Mouse (Mus musculus) layer of hippocampus, postnatal 36 days (tissue): ENCODE data around the gene Tnip2. TPM values are rescaled to one million over a fixed set of nuclear protein-coding genes. Genes with fewer than 3 reads are reported as not detected.

ENCODE experiments used
- DNase-seq, 2 experiments: peaks; one replicate each; pipeline ENCODE4 v3.0.0; 2022
- total RNA-seq, 2 experiments: library from RNA; stranded (reverse); gene quantifications; 2 replicates each; pipeline ENCODE4 v1.2.3; 2021

Tnip2 gene
- total RNA-seq, 2 experiments from 2014 or later, result 22.5 to 26.3 TPM

DNA sequence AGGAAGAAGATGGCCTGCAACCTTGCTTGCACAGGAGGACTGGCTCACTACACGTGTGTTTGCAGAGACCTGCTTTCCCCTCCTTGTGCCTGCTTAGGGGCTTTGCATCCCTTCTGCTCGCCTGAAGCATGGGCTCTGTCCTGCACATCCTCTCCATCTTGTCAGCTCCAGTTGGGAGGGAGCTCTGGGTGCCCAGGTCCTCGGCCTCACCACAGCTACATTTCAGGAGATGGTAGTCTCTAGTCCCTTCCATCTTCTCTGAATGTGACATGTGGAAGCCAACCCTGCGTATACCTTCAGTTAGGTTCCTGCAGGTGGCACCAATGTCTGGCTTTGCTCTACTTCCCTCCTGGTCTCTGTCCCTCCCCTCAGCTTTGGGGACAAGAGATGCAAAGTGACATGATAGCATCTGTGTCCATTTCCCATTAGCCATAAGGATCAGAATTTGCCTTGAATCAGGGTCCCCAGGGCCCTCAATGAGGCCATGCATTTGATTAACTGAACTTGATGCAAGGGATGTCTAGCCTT, 10.2 kb upstream of the Tnip2 start:
- no peak for DNase-seq

DNA sequence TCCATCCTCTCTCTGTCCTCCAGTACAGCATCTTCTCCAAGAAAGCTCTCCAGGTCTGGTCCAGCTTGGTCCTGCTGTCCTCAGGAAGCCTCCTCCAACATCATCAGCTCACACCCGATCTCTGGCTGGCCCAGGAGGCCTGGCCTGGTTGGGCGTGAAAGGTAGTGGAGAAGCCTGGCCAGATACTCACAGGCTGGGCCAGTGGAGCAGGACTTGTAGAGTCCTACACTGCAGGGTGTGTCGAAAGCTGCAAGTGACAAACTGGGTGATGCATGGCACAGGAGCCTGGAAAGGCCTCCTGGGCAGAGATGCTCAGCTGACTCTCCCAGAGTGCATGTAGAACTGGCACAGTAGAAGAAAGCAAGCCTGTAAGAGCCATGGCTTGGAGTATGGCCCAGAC, 7.5 kb upstream of the Tnip2 start:
- no peak for DNase-seq

DNA sequence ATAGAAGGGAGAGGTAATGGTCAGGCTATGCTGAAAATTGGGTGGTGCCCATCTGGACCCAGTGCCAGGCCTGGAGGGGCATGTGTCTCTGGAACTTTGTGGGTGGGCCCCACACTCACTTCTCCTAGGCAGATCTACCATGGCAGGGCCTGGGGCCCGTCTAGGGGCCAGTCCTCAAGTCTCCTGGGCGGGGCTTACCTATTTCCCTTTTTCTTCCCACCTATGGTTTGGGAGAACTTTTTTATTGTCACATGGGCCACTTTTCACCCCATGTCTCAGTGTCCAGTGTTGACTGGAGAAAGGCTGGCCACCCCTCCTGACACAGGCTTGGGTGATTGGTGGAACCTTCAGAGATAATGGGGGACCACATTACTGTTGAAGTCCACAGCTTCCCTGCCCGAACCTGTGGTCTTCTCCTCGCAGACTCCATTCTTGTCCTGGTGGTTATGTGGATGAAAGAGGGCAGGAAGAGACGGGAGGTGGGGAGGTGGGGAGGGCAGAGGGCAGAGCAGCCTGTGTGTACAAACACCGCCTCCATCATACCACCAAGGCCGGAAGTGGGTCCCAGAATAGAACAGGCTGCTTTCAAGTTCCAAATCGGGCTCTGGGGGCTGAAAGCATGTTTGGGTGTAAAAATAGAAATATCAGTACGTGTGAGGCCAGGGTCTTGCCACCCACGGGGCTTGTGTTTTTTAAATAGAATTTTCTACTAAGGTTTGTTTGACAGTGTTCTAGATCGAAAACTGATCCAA, 6.8 kb upstream of the Tnip2 start:
- DNase-seq, result no peak

DNA sequence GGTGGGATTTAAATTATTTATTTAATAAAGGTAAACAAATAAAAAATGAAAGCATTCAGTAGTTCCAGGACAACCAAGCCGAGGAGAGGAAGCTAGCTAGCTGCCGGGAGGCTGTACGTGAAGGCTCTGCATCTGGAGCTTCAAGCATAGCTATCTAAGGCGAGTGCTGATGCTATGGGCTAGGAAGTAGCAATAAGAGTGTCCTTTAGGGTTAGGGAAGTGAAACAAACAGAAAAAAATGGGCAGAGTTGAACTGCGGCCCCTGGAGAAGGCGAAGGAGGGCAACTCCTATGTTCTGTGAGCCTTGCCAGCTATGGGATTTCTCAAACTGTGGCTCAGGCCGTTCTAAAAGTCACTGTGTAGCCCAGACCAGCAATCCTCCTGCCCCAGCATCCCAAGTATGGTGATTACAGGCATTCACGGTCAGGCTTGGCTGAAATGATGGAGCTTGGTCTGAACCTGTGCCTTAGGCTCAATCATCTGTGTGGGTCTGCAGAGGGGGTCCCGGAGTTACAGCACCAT, 5.7 kb upstream of the Tnip2 start:
- DNase-seq, result no peak

DNA sequence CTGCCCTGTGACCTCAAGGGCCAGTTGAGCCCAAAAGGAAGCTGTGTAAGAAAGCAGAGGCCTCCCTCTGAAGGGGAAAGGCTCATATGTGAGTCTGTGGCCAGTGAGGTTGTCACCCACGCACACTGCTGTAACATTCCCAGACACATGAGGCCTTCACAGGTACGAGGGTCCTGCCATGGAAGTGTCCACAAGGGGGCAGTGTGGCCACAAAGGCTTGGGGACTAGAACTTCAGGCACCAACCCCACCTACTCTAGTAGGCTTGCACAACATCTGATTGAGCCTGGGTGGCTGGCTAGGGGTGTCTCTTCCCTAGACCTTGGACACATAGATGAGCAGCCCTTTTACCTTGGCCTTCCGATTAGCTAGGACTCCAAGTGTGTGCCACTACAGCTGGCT, 4.1 kb upstream of the Tnip2 start:
- DNase-seq, result peak; percentile 59 to 67

DNA sequence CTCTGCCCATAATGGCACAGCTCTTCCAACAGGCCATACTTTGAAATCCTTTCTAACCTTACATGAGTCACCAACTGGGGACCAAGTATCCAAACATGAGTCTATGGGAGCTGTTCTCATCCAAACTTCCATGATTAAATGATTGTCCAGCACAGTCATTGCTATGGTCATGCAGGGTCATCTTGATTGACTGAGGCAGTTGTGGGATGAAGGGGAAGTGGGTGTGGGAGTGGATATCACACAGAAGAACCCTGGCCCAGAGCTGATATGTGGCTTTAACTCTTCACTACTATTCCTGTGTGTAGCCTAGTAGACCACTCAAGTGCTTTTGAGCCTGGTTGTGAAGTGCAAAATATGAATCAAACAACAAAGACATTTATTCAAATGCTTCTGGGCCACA, 1.3 kb upstream of the Tnip2 start:
- no peak for DNase-seq

DNA sequence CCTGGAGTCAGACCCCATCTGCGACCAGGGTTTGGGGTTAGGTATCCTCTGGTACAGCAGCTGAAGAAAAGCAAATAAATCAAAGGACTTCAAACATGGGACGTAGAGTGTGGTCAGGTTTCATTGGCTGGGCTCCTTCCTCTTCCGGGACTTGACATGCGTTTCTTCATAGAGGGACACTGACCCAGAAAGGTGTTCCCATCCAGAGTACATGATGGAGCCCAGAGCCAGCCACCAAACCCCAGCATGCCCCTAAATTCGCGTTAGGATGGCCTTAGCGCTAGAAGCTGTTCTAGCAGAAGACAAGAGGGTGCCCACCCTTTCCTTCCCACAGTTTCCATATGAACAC, 401 bp upstream of the Tnip2 start:
- no peak for DNase-seq

DNA sequence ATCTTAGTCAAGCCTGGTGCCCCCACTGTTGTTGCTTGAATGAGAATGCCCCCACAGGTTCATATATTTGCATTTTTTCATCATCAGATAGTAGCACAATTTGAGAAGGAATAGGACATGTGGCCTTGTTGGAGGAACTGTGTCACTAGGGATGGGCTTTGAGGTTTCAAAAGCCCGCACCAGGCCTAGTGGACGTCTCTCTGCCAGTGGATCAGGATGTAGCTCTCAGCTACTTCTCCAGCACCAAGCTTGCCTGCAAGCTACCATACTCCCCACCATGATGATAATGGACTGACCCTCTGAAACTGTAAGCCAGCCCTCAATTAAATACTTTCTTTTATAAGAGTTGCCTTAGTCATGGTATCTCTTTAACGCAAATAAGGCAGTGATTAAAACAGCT, 1.3 kb downstream of the Tnip2 start:
- no peak for DNase-seq

DNA sequence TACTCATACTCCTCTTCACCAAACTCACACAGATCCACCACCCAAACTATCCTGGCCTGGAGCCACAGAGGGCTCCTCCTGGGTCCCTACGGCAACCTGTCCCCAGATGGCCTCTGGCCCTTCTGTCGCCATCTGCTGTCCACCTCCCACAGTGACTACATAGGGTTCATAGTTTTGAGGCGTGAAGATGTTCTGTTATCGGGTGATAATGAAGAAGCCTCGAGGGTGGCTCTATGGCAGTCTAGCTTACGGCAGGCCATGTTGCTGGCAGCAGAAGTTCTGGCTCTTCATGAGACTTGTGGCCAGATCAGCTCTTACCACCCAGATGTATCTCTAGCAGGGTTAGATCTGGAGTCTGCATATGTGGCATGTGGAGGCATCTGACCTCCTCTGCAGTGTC, 11.0 kb downstream of the Tnip2 start:
- DNase-seq, result no peak

DNA sequence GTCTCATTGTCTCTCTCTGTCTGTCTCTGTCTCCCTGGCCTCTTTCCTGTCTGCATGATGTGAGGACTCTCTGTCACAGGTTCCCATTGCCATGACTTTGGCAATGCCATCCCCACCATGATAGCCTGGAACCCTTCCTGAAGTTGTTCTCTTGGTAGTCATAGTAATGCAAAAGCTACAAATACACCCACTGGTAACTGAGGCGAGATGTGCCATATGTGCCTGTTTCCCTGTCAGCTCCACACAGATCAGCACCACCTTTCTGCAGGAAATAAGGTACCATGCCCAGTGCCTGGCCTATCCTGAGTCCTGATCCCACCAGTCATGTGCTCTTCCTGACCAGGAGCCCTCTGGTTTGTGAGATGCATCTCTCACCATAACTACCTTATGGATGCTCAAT, 11.4 kb downstream of the Tnip2 start:
- peak in 1 of 2 experiments; percentile 29 for DNase-seq

DNA sequence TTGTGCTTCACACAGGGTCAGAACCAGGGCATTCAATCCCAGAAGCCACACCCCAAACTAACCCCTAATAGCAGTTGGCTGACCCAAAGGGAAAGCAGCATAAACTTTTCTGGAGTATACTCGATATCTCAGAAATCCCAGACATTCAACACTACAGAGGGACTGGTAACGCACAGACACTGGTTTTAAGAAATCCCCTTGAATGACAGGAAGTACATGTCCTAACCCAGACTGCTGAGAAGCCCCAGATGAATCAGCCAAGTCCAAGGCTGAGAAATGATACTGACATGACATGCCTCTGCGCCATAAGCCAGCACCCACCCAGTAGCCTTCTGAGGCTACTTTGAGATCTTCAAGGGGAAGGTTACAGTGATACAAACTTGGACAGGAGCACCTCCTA, 12.2 kb downstream of the Tnip2 start:
- no peak for DNase-seq

DNA sequence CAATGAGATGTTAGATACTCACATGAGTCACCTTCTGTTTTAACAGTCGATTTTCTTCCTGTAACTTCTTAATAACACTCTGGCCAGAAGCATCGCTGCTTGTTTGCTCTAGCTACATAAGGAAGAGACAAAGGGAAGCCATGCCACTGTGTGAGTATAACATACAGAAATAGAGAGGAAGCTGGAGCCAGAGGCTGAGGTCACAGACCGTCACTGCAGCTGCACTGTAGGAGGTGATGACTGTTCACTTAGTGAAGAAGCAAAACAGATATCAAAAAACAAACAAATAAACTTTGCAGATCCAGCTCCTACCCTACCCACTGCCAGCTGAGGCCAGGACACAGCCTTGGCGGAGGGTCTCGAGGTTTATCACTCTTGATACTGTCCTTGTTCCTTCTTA, 12.9 kb downstream of the Tnip2 start:
- no peak for DNase-seq

DNA sequence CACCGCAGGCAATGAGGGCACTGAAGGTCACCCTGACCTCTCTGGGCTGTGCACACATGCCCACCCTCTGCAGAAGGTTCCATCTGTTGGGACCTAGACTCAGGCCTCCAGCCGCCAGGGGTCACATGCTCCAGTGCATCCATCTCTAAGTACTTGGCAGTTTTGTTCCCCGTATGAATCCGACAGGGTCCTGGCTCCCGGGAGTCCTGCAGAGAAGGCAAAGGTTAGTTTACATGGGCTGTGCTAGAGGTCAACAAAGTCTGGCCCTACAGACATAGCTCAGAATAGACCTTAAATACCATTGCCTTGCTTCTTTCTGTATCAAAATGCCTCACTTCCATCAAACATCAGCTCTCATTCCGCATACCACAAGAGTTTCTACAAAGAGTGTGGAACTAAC, 17.0 kb downstream of the Tnip2 start:
- no peak for DNase-seq

DNA sequence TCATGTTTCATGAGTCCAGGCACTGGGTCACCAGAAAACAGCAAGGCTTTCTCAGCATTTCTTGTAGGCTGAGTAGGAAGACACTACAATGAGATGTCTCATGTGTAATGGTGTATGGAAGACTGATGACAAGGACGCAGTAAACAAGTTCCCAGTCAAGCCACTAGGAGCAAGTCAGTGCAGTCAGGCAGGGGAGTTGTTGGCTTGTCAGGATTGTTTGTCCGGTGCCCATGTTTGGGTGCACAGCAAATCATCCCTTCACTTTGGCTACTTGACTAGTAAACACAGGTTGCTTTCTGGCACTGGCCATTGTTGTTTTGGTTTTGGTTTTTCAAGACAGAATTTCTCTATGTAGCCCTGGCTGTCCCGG, 24.4 kb downstream of the Tnip2 start:
- no peak for DNase-seq

DNA sequence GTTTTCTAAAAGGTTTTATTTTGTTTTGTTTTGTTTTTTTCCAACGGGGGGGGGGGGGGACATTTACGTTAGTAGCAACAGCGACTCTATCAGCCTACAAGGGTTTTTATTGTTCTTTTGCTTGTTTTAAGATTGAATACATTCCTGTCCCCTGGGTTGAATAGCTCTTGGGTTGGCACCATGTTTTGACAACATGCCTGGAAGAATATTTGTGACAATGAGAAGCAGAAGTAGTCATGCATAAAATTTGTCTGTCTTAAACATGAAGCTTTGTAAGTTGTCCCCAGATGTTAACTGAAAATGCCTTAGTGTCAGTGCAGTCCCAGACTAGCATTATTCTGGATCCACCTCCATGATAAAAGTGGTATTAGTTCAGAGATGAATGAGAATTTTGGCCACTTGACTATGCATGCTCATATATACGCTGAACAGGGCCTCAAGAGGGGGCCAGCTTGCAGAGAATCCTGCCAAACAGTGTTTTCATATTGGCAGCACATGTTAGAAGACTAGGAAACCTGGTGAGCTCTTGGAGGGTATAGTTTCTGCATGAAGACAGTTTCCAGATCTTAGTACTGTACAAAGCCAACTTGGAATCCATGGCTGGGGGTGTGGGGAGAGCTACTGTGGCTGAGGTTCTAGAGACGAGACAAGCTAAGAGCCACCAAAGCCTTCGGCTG, 24.9 kb downstream of the Tnip2 start:
- no peak for DNase-seq

DNA sequence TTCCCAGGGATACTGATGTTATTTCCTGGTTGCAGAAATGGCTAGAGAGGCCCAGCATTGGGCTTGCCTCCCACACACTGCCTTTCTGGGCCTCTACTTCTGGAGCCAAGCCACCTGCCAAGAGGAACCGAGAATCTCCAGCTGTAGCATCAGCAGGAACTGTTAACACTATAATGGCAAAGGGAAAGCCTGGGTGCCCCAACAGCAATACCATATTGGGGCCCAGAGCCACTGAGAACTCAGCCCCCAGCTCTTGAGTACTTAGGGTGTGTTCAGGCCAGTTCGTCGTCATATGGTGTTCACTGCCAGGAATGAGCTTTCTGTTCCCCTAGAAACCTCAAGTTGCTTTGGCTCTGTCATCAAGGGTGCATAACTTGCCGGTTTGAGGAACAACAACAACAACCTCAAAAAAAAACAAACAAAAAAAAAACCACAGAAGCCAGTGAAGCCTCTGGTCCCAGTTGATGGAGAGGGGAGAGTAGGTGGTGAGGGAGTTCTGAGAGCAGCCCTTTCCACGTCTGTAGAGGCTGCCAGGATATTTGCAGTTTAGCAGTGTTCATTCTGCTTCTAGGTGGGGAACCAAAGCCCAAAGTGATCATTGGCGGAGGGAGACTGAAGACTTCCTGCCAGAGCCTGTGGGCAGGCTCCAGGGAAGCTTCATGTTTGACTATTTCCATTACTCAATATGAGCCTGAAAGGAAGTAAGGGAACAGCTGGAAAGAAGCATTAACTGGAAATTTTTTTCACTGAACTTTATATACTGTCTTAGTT, 26.3 kb downstream of the Tnip2 start:
- no peak for DNase-seq

DNA sequence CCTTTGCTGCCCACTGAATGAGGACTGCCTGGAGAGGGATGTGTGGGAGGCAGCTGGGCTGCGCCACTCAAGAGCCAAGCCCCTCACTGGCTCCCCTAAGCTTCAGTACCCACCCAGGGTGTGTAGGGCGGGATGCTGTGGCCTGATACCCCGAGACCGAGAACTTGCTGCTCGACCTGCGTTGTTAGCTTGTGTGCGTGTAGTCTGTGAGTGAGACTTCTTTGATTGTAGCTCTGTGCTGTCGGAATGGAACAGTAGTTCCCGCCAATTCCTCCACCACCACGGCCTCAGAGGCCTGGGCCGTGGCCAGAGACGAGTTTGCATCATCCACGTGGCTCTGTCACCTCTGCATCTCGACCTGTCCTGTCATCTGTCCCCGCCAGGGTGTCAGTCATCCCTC, 28.1 kb downstream of the Tnip2 start:
- DNase-seq, result no peak

DNA sequence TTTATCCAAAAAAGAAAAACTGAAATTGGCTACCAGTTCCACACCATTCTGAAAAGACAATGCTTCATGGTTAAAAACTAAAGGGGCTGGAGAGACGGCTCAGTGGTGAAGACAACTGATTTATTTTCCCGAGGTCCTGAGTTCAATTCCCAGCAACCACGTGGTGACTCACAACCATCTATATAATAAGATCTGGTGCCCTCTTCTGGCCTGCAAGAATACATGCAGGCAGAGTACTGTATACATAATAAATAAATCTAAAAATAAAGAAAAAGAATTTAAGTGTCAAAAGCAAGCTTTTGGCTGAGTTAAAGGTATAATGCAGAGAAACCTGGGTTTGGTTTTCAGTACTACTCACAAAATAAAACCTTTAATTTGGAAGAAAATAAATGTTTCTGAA, 32.9 kb downstream of the Tnip2 start:
- DNase-seq, result no peak

DNA sequence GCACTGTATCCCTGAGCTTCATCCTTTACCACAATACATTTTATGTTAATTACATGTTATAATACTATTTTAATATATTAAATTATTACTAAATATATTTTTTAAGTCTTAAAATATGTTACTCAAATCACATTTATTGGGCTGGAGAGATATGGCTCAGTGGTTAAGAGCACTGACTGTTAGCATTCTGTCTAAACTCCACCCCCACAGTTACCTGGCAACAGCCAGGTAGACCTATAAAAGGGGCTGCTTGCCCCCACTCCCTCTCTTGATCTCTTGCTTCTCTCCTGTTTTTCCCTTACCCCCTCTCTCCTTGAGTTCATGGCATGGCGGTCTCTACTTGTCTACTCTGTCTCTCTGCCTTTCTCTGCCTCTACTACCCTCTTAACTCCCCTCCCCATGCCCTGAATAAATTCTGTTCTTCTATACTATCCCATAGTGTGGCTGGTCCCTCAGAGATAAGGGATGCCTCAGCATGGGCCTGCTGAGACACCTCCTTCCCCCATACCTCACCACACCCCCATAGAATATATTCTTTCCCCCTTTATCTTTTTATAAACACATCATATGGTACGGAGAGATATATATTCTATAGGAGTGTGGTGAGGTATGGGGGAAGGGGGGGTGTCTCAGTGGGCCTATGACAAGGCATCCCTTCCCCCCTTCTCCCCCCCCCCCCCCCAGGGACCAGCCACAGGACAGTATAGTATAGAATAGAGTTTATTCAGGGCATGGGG, 45.6 kb downstream of the Tnip2 start:
- no peak for DNase-seq

DNA sequence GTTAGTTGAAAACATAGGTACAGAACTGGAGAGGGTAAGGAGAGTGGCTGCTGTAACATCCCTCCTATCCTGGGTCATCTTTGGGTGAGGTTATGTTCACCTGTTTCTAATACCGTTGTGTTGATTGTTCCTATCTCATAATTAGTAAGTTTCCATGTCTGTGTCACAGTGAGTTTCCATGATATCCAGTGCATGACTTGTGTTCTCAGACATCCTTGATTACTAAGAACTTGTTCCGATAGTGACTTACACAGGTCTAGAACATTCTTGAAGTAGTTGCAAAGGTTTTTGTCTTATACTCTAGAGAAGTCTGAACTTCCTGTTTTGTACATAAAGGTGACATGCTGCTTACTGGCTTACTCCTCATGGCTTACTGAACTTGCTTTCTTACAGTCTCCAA, 47.1 kb downstream of the Tnip2 start:
- no peak for DNase-seq

DNA sequence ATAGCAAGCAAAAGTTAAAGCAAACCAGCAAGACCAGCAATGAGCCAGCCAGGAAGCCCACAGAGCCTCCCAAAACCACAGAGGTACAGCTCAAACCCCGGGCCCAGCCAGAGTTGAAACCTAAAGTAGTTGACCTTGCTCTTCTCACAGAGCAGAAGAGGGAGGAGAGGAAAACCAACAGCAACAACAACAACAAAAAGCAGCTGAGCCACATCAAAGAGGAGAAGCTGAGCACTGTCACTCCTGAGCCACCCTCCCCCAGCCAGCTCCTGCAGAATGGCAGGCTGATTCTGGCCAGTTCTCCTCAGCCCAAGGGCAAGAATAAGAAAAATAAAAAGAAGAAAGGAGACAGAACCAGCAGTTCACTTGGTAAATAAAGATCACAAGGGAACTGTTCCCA, 47.7 kb downstream of the Tnip2 start:
- no peak for DNase-seq

DNA sequence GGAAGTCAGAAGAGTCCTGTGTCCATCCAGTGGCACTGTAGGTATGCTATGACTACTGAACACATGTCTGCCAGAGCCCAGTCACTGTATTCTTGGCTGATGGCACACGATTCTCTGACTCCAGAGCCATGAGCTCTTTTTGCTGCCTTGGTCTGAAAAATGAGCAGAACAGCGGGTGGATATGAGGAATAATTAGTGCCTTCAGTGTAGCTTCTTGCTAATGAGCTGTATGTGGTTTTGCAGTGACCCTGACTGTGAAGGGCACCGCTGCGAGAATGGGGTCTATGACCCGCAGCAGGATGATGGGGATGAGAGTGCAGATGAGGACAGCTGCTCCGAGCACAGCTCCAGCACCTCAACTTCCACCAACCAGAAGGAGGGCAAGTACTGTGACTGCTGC, 52.0 kb downstream of the Tnip2 start:
- no peak for DNase-seq

DNA sequence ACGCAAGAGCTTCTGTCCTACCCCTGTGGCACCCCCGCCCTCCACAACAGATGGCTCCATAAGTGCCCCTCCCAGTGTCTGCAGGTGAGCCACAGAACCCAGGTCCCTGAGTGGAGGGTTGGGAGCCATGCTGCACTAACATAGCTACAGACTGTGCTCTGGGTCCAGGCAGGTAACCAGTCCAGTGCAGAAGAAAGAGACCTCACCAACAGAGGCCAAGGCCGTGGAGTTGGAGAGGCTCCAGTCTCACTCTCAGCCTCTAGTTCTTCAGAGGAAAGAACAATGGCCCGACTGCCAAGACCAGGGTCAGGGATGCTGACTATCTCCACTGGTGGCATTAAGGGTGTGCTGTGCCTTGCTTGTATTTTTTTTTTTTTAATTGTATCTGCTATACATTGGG, 52.5 kb downstream of the Tnip2 start:
- no peak for DNase-seq
